Mouse (Mus musculus) stomach, embryonic 14.5 days (tissue): ENCODE data around the gene Sptbn2. TPM values are rescaled to one million over a fixed set of nuclear protein-coding genes. Genes with fewer than 3 reads are reported as not detected.

ENCODE experiments used
- ATAC-seq: fragments of 200-750 bp; cut with Nextera tagmentation; 2 replicates; pipeline ENCODE4 v1.8.0; 2017; ENCODE audit warnings: low read depth, moderate TSS enrichment; ENCODE audit not compliant: insufficient number of reproducible peaks, insufficient read depth, low FRiP score
- H3K27ac ChIP-seq: fragments of 300-500 bp; sonication (generic); 2 replicates; pipeline ENCODE4 v1.5.1; 2014; ENCODE audit warnings: mild to moderate bottlenecking, low read length, moderate library complexity, mixed read lengths
- H3K27me3 ChIP-seq: fragments of 300-500 bp; sonication (generic); 2 replicates; pipeline ENCODE4 v1.6.1; 2014; ENCODE audit warnings: low read length, control low read depth, mixed read lengths; ENCODE audit not compliant: control insufficient read depth, insufficient read depth
- H3K36me3 ChIP-seq: fragments of 300-500 bp; sonication (generic); 2 replicates; pipeline ENCODE4 v1.6.1; 2014; ENCODE audit warnings: mild to moderate bottlenecking, control low read depth, low read length, moderate library complexity, mixed read lengths; ENCODE audit not compliant: control insufficient read depth, insufficient read depth
- H3K4me1 ChIP-seq: fragments of 300-500 bp; sonication (generic); 2 replicates; pipeline ENCODE4 v1.6.1; 2014; ENCODE audit warnings: low read length, control low read depth, mixed read lengths; ENCODE audit not compliant: control insufficient read depth, insufficient read depth
- H3K4me2 ChIP-seq: fragments of 300-500 bp; sonication (generic); replicated peaks from 2 replicates; pipeline ENCODE4 v1.6.1; 2014; ENCODE audit warnings: low read depth, low read length, control low read depth
- H3K4me3 ChIP-seq: fragments of 300-500 bp; sonication (generic); 2 replicates; pipeline ENCODE4 v1.5.1; 2014; ENCODE audit warnings: low read depth, low read length, control low read depth
- H3K9ac ChIP-seq: fragments of 300-500 bp; sonication (generic); replicated peaks from 2 replicates; pipeline ENCODE4 v1.6.1; 2014; ENCODE audit warnings: low read depth, mild to moderate bottlenecking, control low read depth, low read length, moderate library complexity, mixed read lengths
- H3K9me3 ChIP-seq: fragments of 300-500 bp; sonication (generic); 2 replicates; pipeline ENCODE4 v1.6.1; 2016; ENCODE audit warnings: low read depth, low read length, control low read depth; ENCODE audit not compliant: control insufficient read depth
- WGBS: fragments of 180-500 bp; shearing (Covaris S2); extraction: QIAGEN DNeasy Blood & Tissue Kit; methylation state at CpG from one replicate; pipeline ENCODE4 v1.1.7; 2014; 5-methylcytosine and 5-hydroxymethylcytosine counted together
- polyA plus RNA-seq: library from polyadenylated mRNA; unstranded; fragments of >200 nt; fragmentation: Nextera tagmentation; extraction: Ambion mirVana; gene quantifications from 2 replicates; pipeline ENCODE4 v1.2.1, GENCODE M21; 2014

Gene Sptbn2
- polyA plus RNA-seq, 1 experiment from 2014 or later: 3.7 TPM

- 62% methylated on average over 3 of the region's 3 CpGs for WGBS
- peaks cover 23% of the 10 kb centered on the region; the same call in 1 of the 2 replicates for H3K27me3 ChIP-seq
- ATAC-seq: no peak
- H3K36me3 ChIP-seq: no peaks in the 10 kb centered on the region
- no peak overlapping the region for H3K27ac ChIP-seq
- H3K4me2 ChIP-seq: no peak overlapping the region
- no peaks in the 10 kb centered on the region for H3K9me3 ChIP-seq
- H3K9ac ChIP-seq: no peak overlapping the region
- H3K4me3 ChIP-seq: no peak overlapping the region
- H3K4me1 ChIP-seq: 0 out of 2 replicates have a peak, but pooled peaks cover 6% of the 10 kb centered on the region
Observed at GRCm38 (mm10) chr19:4713886-4714285, 2.9 kb downstream of the Sptbn2 start.

DNA sequence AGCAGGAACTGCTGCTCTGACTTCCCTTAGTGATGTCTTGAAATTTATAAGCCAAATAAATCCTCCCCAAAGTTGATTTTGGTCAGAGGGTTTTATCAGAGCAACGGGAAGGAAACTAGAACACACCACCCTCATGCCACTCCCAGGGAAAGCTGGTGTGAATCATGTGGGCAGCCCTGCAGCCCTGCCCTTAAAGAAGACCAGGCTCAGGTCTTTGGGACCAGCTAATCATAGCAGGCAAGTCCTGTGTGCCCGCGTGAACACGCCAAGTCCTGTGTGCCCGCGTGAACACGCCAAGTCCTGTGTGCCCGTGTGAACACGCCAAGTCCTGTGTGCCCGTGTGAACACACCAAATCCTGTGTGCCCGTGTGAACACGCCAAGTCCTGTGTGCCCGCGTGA lies 5.8 kb downstream of the Sptbn2 start:
- no peak overlapping the region for H3K27ac ChIP-seq
- H3K27me3 ChIP-seq: peaks cover 17% of the 10 kb centered on the region; the same call in 1 of the 2 replicates
- H3K36me3 ChIP-seq: no peaks in the 10 kb centered on the region
- WGBS: 97% methylated on average over 14 of the region's 14 CpGs
- H3K9ac ChIP-seq: no peak overlapping the region
- ATAC-seq: no peak
- H3K9me3 ChIP-seq: no peaks in the 10 kb centered on the region
- H3K4me2 ChIP-seq: no peak overlapping the region
- no peak overlapping the region for H3K4me3 ChIP-seq
- 0 out of 2 replicates have a peak, but pooled peaks cover 4% of the 10 kb centered on the region for H3K4me1 ChIP-seq

DNA sequence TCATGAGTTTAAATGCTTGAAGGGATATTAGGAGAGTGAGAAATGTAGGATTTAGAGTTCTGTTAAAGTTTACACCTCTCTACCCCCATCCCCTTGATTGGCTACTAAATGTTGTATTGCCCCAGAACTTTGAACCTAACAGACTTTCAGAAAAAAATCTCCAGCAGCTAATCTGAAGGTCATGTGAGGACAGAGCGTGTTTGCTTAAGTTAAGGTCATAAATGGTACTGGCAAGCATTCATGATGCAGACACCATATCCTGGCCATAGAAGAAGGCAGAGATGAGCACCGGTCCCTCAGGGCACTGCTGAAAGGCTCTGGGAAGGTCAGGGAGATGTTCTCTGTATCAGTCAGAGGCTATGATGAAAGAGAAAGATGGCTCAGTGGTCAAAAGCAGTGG lies 6.3 kb downstream of the Sptbn2 start:
- no peak for ATAC-seq
- H3K36me3 ChIP-seq: no peaks in the 10 kb centered on the region
- peaks cover 15% of the 10 kb centered on the region; the same call in 1 of the 2 replicates for H3K27me3 ChIP-seq
- no peak overlapping the region for H3K4me3 ChIP-seq
- no peak overlapping the region for H3K27ac ChIP-seq
- H3K9me3 ChIP-seq: no peaks in the 10 kb centered on the region
- 96% methylated on average over 2 of the region's 2 CpGs for WGBS
- no peak overlapping the region for H3K4me2 ChIP-seq
- H3K9ac ChIP-seq: no peak overlapping the region
- H3K4me1 ChIP-seq: 0 out of 2 replicates have a peak, but pooled peaks cover 3% of the 10 kb centered on the region

- Histone ChIP-seq H3K27ac (no peak overlapping the region), H3K4me2 (no peak overlapping the region; the same call in 1 of the 2 replicates)
Observed at GRCm38 (mm10) chr19:4718716-4719115, 7.7 kb downstream of the Sptbn2 start.

GRCm38 (mm10) chr19:4719351-4719764 lies 8.4 kb downstream of the Sptbn2 start:
- H3K4me3 ChIP-seq: no peak overlapping the region
- H3K9ac ChIP-seq: no peak overlapping the region
- no peaks in the 10 kb centered on the region for H3K27me3 ChIP-seq
- ATAC-seq: peak; percentile 91
- whole genome bisulfite sequencing: 21% methylated on average over 5 of the region's 5 CpGs
- H3K36me3 ChIP-seq: no peaks in the 10 kb centered on the region
- no peaks in the 10 kb centered on the region for H3K9me3 ChIP-seq
- no peak overlapping the region; the same call in 1 of the 2 replicates for H3K27ac ChIP-seq
- no peaks in the 10 kb centered on the region for H3K4me1 ChIP-seq
- peak overlapping the region; percentile 43; the same call in 1 of the 2 replicates for H3K4me2 ChIP-seq

More at GRCm38 (mm10) chr19:4718716-4719115, 7.7 kb downstream of the Sptbn2 start:
- Histone ChIP-seq H3K9me3 (no peaks in the 10 kb centered on the region), H3K36me3 (no peaks in the 10 kb centered on the region), H3K4me1 (no peaks in the 10 kb centered on the region), H3K27me3 (peaks cover 6% of the 10 kb centered on the region; the same call in 1 of the 2 replicates), H3K4me3 (peak overlapping the region; percentile 3; the same call in 1 of the 2 replicates), H3K9ac (no peak overlapping the region)
- WGBS: 30% methylated on average over 10 of the region's 12 CpGs
- no peak for ATAC-seq

- WGBS: 74% methylated on average over 15 of the region's 15 CpGs
- Histone ChIP-seq H3K9ac (no peak overlapping the region), H3K36me3 (no peaks in the 10 kb centered on the region), H3K4me1 (no peaks in the 10 kb centered on the region), H3K27me3 (no peaks in the 10 kb centered on the region), H3K4me2 (peak overlapping the region; percentile 43), H3K4me3 (no peak overlapping the region; the same call in 1 of the 2 replicates), H3K9me3 (no peaks in the 10 kb centered on the region), H3K27ac (peak overlapping the region; percentile 63)
- no peak for ATAC-seq
Observed at GRCm38 (mm10) chr19:4720112-4720511, 9.1 kb downstream of the Sptbn2 start.

DNA sequence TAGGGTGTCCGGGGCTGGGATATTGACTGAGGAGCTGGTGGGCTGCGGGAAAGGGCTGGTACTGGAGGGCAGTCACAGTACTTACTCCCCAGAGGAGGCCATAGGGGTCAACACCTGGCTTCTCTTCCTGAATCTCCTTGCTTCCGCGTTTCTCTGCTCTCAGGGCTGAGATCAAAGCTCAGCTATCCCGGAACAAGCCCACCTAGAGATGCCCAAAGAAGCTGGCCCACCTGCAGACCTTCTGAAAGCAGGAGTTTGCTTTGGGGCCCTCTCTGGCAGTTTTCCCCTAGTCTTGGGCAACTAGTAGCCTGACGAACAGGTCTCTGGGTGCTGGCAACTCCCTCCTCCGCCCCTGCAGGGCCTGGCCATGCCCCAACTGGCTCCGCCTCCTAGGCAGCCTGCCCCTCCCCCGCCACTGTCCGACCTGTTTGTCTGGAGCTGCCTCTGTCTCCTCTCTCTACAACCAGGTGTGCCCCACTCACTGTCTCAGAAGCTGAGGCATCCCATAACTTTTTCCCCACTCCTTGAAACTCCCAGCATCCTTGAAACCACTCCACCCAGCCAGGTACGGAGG lies 9.8 kb downstream of the Sptbn2 start:
- peak overlapping the region; percentile 63; the same call in 1 of the 2 replicates for H3K27ac ChIP-seq

GRCm38 (mm10) chr19:4729186-4729585 lies 18.2 kb downstream of the Sptbn2 start:
- Histone ChIP-seq H3K4me2 (no peak overlapping the region), H3K4me3 (no peak overlapping the region), H3K27ac (no peak overlapping the region), H3K9me3 (no peaks in the 10 kb centered on the region), H3K27me3 (no peaks in the 10 kb centered on the region), H3K9ac (no peak overlapping the region), H3K36me3 (no peaks in the 10 kb centered on the region; the same call in 1 of the 2 replicates), H3K4me1 (no peaks in the 10 kb centered on the region)
- ATAC-seq: no peak
- WGBS: 72% methylated on average over 9 of the region's 9 CpGs

More for the DNA sequence above, 9.8 kb downstream of the Sptbn2 start:
- WGBS: 25% methylated on average over 11 of the region's 11 CpGs
- no peaks in the 10 kb centered on the region for H3K36me3 ChIP-seq
- H3K27me3 ChIP-seq: no peaks in the 10 kb centered on the region
- peak overlapping the region; percentile 43 for H3K4me2 ChIP-seq
- no peaks in the 10 kb centered on the region for H3K4me1 ChIP-seq
- peak; percentile 64 for ATAC-seq
- H3K9me3 ChIP-seq: no peaks in the 10 kb centered on the region
- H3K9ac ChIP-seq: no peak overlapping the region
- peak overlapping the region; percentile 28 for H3K4me3 ChIP-seq
